Mouse (Mus musculus) embryonic fibroblast, embryonic 13.5 days (primary cell): ENCODE measurements around the gene Cdk11b. TPM values are rescaled to one million over a fixed set of nuclear protein-coding genes. Genes with fewer than 3 reads are reported as not detected.
"Not testable (repeated sequence)": the region's sequence is repeated elsewhere in the genome, so short reads cannot be mapped to it uniquely, and the experiment has no call there.

ENCODE experiments used
- H3K27ac ChIP-seq: 2 replicates; pipeline ENCODE4 v1.5.1; 2012; ENCODE audit warnings: low read length, control low read depth, inconsistent platforms; ENCODE audit not compliant: insufficient read depth
- H3K4me1 ChIP-seq: 2 replicates; pipeline ENCODE4 v1.6.1; 2011; ENCODE audit warnings: low read length; ENCODE audit not compliant: control insufficient read depth, insufficient read depth
- H3K4me3 ChIP-seq: 2 replicates; pipeline ENCODE4 v1.5.1; 2011; ENCODE audit warnings: mild to moderate bottlenecking, control low read depth, low read length; ENCODE audit not compliant: insufficient read depth
- CTCF ChIP-seq: IDR thresholded peaks from 2 replicates; pipeline ENCODE4 v1.5.1; 2011; ENCODE audit warnings: mild to moderate bottlenecking, control low read depth, low read length, moderate library complexity, borderline replicate concordance; ENCODE audit not compliant: insufficient read depth
- POLR2A ChIP-seq: IDR thresholded peaks from 2 replicates; pipeline ENCODE4 v1.6.1; 2011; ENCODE audit warnings: low read depth, mild to moderate bottlenecking, control low read depth, low read length, moderate library complexity
- polyA plus RNA-seq: library from polyadenylated mRNA; stranded (reverse); fragments of >200 nt; gene quantifications from 2 replicates; pipeline ENCODE4 v1.2.4, GENCODE M21; 2011; ENCODE audit warnings: low read depth; ENCODE audit not compliant: missing spikeins, insufficient read length

Gene Cdk11b
- polyA plus RNA-seq, 1 experiment: 77.0 TPM

DNA sequence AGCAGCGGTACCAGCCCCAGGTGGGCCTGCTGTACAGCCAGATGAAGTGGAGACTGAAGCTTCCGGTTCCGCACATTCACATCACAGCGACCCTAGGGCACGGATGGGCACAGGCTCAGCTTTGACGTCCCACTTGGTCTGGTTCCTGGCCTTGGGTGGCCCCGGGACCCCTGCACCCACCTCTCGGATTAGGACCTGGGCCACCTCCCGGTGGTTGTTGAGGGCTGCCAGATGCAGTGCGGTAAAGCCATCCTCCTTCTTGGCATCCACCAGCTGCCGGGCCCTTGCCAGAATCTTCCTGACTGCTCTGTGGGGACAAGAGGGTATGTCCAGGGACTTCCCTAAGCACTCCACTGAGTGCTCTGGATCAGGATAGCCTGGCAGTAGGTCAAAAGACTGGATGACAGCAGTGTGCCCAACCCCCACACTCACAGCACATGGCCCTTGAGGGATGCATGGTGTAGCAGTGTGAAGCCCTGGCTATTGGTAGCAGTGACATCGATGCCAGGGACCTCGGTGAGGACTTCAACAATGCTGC lies 31.6 kb downstream of the Cdk11b start:
- H3K4me1 ChIP-seq: no peaks in the 10 kb centered on the region; the same call in none of the 2 replicates
- TF ChIP-seq POLR2A (no peak), CTCF (no peak)
- H3K4me3 ChIP-seq: no peak overlapping the region
- no peak overlapping the region for H3K27ac ChIP-seq

DNA sequence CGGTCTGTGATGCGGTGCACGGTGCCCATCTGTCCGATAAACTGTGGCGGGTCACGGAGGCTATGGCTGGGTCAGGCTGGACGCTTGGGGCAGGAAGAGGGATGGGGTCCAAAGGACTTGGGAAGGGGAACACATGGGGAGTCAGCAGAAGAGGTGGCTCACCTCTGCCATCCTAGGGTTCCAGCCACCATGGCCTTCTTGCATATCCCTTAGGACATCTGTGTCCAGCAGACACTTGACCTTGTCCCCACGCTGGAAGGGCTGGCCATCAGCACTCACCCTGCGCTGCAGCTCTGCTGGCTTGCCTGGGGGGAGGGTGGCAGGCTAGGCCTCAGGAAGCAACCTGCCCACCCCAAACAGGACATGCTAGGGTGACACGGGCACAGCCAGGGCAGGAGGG lies 34.3 kb downstream of the Cdk11b start:
- Histone ChIP-seq H3K4me3 (no peak overlapping the region), H3K4me1 (no peaks in the 10 kb centered on the region), H3K27ac (no peak overlapping the region)
- TF ChIP-seq CTCF (no peak), POLR2A (no peak)

DNA sequence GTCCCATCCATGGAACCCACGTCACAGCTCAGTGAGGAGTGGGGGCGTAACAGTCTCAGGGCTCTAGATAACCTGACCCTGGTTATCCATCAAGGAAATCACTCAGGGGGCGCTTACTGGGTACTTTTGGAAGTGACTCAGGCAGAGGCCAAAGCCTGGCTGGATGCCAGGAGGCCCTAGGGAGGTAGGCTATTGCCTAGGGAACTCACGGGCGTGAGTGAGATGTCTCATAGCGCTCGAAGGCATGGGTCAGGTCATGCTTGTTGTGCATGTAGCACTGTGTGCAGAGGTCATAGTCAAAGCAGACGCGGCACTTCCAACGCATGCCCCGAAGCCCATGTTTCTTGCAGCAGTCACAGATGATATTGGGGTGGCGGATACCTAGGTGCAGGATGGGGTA lies 36.0 kb downstream of the Cdk11b start:
- H3K4me1 ChIP-seq: no peaks in the 10 kb centered on the region
- TF ChIP-seq CTCF (no peak), POLR2A (peak; percentile 21; the same call in 1 of the 2 replicates)
- H3K27ac ChIP-seq: no peak overlapping the region
- no peak overlapping the region for H3K4me3 ChIP-seq

DNA sequence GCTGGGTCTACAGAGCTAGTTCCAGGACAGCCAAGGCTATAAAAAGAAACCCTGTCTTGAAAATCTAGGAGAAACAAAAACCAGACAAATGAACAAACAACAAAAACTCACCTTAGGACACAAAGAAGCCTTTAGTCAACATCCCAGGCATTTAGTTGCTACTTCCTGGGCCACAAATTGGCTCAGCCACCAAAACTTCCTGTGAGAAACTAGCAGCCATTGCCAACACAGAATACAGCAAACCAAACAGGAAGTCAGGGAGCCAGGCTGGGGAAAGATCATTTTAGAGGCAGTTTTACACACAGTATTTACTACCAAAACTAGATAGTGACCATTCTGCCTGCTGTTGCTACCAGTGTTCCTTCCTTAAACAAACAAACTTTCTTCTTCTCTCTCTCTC lies 42.2 kb downstream of the Cdk11b start:
- H3K4me1 ChIP-seq: peaks cover 4% of the 10 kb centered on the region; the same call in 1 of the 2 replicates
- TF ChIP-seq CTCF: no peak
- TF ChIP-seq POLR2A: no peak
- no peak overlapping the region for H3K4me3 ChIP-seq
- H3K27ac ChIP-seq: no peak overlapping the region

DNA sequence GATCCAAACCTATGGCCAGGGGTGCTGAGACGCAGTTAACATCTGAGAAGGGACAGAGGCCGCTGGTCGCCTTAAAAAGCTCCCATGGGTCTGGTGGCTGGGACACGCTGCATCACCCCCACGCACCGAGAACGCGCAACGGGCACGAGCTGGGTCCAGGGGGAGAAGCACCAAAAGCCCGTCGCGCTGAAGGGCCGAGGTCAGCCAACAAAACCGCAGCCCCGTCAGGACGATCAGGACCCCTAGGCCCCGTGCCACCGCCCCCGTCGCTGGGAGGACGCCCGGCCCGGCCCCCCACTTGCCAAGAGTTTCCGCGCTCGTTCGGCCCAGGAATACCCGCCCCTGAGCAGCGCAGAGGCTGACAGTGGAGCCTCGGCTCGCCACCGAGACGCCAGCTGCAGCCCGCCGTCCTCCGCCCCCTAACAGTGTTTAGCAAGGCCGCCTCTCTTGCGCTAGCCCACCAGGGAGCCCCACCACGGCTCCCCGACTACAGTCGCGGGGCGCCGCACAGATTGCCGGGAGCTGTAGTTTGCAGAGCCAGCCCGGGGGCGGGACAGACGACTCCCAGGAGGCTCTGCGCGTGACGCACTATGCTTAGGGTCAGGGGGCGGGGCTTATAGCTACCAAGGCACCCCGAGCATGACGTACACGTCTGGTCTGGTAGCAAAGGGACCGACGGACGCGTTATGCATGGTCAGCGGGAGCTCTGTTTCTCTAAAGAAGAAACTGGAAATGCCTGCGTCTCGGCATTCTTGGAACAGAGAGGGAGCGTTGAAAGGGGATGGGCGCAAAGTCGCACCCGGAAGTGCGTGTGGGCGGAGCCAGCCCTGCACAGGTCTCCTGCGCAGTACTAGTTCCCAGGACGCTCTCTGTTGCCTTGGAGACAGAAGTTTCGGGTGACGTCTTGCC lies 44.3 kb downstream of the Cdk11b start, which contains the start of gene Mib2:
Gene Mib2 (minus strand): TSS at position 510 of the 909 bp plus-strand sequence.
- Histone ChIP-seq H3K27ac (peak within 1 kb of the TSS; percentile 9; the same call in 1 of the 2 replicates), H3K4me3 (peak within 1 kb of the TSS; percentile 68), H3K4me1 (peaks cover 4% of the 10 kb centered on the region; the same call in 1 of the 2 replicates)
- TF ChIP-seq POLR2A: no peak
- TF ChIP-seq CTCF: no peak

DNA sequence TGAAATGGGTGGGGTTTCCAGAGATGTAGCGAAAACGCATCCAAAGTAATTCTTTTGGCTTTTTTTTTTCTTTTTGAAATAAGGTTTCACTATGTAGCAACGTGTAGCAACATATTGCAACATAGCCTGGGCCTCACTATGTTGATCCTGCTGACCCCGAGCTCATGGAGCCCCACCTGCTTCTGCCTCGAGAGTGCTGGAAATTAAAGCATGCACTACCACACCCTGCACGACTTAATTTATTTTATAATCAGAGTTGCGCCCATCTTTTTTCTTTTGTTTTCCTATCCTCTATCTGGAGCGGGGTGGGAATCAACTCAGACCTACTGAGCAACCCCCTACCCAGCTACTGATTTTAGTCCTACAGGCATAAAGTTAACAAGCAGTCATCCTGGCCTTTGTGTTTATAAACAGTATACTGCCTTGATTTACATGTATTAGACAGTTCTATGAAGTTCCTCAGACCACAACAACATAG lies 45.0 kb downstream of the Cdk11b start:
- TF ChIP-seq CTCF (no peak), POLR2A (no peak)
- peaks cover 4% of the 10 kb centered on the region; the same call in 1 of the 2 replicates for H3K4me1 ChIP-seq
- H3K4me3 ChIP-seq: peak overlapping the region; percentile 37
- H3K27ac ChIP-seq: no peak overlapping the region

DNA sequence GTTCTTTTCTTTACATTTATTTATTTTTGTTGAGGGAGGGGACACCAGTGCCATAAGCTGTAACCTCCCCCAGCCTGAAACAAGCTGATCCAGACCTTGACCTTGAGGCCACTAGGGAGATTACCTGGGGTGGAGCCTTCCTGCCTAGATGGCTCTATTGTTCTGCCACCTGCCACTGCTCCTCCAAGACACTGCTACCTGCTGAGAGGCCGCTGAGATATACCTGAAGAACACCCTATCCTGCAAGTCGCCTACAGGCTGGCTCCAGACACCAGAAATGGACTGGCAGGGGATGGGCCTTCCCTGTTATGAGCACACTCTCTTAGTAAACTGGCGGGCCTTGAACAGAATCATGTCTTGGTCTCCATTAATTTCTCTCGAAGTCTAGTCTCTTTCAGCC lies 45.6 kb downstream of the Cdk11b start:
- H3K27ac ChIP-seq, H3K4me3 ChIP-seq, H3K4me1 ChIP-seq: not testable (repeated sequence)

DNA sequence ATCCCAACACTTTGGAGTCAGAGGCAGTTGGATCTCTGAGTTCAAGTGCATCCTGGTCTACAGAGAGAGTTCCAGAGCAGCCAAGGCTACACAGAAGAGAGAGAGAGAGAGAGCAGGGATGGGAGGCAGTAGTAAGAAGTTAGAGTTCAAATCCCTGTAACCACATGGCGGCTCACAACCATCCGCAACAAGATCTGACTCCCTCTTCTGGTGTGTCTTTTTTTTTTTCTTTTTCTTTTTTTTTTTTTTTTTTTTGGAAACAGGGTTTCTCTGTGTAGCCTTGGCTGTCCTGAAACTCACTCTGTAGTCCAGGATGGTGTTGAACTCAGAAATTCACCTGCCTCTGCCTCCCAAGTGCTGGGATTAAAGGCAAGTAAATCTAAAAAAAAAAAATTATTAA lies 47.4 kb downstream of the Cdk11b start:
- no peak overlapping the region for H3K4me3 ChIP-seq
- no peak overlapping the region for H3K27ac ChIP-seq
- no peak for TF ChIP-seq POLR2A
- TF ChIP-seq CTCF: no peak
- peaks cover 4% of the 10 kb centered on the region; the same call in 1 of the 2 replicates for H3K4me1 ChIP-seq

DNA sequence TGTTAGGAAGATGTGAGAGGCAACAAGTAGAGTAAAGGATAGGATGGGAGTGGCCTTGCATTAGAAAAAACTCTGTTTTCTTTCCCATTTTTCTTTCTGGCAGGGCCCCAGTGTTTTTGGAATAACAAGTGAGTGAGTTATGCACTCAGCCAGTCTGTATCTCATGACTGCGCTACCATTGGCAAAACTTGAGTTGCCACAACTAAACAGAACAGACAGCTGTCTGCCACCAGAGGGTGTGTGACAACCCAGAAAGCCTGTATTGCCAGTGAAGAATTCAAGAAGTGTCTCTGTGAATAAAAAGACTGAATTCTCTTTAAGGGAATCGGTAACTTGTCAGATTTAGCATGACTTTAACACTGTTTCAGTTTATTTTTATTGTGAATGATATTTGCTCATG lies 51.3 kb downstream of the Cdk11b start:
- Histone ChIP-seq H3K4me3 (no peak overlapping the region), H3K27ac (no peak overlapping the region), H3K4me1 (no peaks in the 10 kb centered on the region)
- TF ChIP-seq POLR2A: no peak
- TF ChIP-seq CTCF: no peak

DNA sequence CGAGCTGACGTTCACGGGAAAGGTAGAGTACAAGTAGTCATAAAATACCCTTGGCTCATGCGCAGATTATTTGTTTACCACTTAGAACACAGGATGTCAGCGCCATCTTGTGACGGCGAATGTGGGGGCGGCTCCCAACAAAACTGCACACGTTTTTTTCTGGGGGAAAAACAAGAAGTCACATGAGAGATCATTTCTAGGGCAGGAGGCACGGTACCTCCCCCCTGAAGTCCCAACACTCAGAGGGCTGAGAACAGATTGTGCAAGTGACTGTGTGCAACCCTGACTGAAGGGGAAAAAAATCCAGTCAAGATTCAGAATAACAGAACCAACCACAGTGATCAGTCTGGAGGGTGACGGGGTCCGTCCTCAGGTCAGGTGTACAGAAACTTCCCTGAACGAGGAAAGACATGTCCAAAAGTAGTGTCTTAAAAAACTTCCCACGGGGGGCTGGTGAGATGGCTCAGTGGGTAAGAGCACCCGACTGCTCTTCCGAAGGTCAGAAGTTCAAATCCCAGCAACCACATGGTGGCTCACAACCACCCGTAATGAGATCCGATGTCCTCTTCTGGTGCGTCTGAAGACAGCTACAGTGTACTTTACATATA lies 59.1 kb downstream of the Cdk11b start:
- not testable (repeated sequence) for H3K4me1 ChIP-seq, H3K4me3 ChIP-seq, H3K27ac ChIP-seq

DNA sequence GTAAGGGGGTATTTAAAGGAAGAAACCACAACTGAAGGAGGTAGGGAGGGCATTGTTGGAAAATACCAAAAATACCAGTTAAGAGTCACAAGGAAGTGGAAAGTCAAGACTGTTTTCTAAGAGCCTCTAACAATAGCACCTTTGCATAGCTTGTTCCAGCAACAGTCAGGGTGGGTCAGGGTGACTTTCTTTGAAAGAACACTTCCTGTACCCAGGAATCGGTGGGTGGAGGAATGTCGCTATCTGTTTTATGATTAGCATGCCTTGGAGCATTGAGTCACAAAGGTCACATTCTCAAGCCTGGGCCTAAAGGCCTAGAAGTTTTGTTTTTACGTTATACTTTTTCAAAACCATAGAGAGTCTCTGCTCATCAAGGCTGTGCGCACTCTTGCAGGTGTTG lies 63.1 kb downstream of the Cdk11b start:
- H3K4me1 ChIP-seq, H3K4me3 ChIP-seq, H3K27ac ChIP-seq: not testable (repeated sequence)
